8 mouse cellular contexts compared by ENCODE assay signal in the genomic region with DNA sequence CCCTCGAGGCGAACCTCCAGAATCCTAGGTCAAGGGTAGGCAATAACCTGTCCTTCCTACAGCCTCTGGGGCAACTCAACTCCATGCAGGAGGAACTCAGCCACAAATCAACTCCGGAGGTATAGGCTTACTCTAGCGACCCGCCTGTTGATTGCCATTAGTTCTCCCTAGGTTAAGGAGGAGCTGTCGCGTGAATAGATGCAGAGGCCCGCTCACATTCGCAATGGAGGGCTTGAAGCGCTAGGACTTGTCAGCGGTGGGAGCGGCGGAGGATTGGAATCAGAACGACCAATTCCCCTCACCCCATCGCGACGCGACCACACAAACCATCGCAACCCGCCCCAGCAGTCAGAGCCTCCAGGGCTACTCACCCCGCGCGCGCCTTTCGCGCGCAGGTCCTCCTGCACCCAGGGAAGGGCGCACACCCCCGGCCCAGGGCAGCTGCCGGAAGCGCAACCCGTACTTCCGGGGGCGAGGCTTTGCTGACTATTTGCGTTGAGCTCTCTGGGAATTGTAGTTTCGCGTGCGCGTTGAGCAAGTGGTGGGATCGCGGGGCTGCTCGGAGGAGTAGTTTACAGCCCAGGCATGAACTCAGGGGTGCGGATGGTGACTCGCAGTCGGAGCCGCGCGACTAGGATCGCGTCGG. TPM values are rescaled to one million over a fixed set of nuclear protein-coding genes. Genes with fewer than 3 reads are reported as not detected.
A peak's percentile ranks its signal among the peaks of the same experiment; 100 is the strongest.
DNase-seq lines count a peak whose midpoint lies in the region; ATAC-seq and TF ChIP-seq lines count a peak whose summit lies in the region.

Gene Tsc2, minus strand, starts transcription at position 464 of the 646 bp plus-strand sequence.
Gene Nthl1, plus strand, starts transcription at position 514 of the 646 bp plus-strand sequence.

- H3K27me3 ChIP-seq in embryonic facial prominence, embryonic 14.5 days (replicated peaks; ENCODE audit: control insufficient read depth, insufficient read depth, low read length) = no peaks in the 10 kb centered on the region
- no peaks in the 10 kb centered on the region for H3K27me3 ChIP-seq in heart, adult 2 months (ENCODE audit: control insufficient read depth, insufficient read depth, low read length)
- no peaks in the 10 kb centered on the region for H3K27me3 ChIP-seq in kidney, adult 2 months (replicated peaks; ENCODE audit: control insufficient read depth, insufficient read depth, low read length)
- H3K27me3 ChIP-seq in limb, embryonic 12.5 days = no peaks in the 10 kb centered on the region
- H3K27me3 ChIP-seq in midbrain, embryonic 14.5 days (ENCODE audit: control insufficient read depth, insufficient read depth, low read length) = no peaks in the 10 kb centered on the region

- H3K36me3 ChIP-seq in embryonic facial prominence, embryonic 14.5 days (ENCODE audit: control insufficient read depth, insufficient read depth, low read length) = peaks cover 33% of the 10 kb centered on the region
- H3K36me3 ChIP-seq in heart, adult 2 months (ENCODE audit: control insufficient read depth, insufficient read depth, low read length) = no peaks in the 10 kb centered on the region
- H3K36me3 ChIP-seq in kidney, adult 2 months (ENCODE audit: control insufficient read depth, insufficient read depth, low read length) = no peaks in the 10 kb centered on the region
- H3K36me3 ChIP-seq in limb, embryonic 12.5 days = peaks cover 49% of the 10 kb centered on the region
- peaks cover 34% of the 10 kb centered on the region for H3K36me3 ChIP-seq in midbrain, embryonic 14.5 days (ENCODE audit: control insufficient read depth, insufficient read depth, low read length)

- peak; percentile 94 for ATAC-seq in embryonic facial prominence, embryonic 14.5 days (ENCODE audit: low read depth)
- ATAC-seq in limb, embryonic 12.5 days (ENCODE audit: insufficient number of reproducible peaks, insufficient read depth, low FRiP score, low TSS enrichment, low read depth) = peak; percentile 83
- ATAC-seq in midbrain, embryonic 14.5 days (ENCODE audit: low FRiP score, low TSS enrichment) = peak; percentile 82

- TF ChIP-seq EP300 in heart, adult 2 months (IDR thresholded peaks at IDR 0.05; ENCODE audit: insufficient read depth, low read depth, low read length) = 0 out of 2 replicates have a peak, but pooled peaks have one; percentile 16

- H3K4me3 ChIP-seq in bone marrow, adult 2 months (replicated peaks; ENCODE audit: control insufficient read depth, low read depth, low read length) = peak within 1 kb of the TSS; percentile 96
- H3K4me3 ChIP-seq in embryonic facial prominence, embryonic 14.5 days (ENCODE audit: low read depth, low read length) = peak within 1 kb of the TSS; percentile 58
- peak within 1 kb of the TSS; percentile 73 for H3K4me3 ChIP-seq in heart, adult 2 months
- peak within 1 kb of the TSS; percentile 92 for H3K4me3 ChIP-seq in kidney, adult 2 months (ENCODE audit: insufficient read depth, low read depth, low read length)
- peak within 1 kb of the TSS; percentile 60 for H3K4me3 ChIP-seq in limb, embryonic 12.5 days (replicated peaks)
- H3K4me3 ChIP-seq in midbrain, embryonic 14.5 days (replicated peaks; ENCODE audit: low read depth, low read length) = peak within 1 kb of the TSS; percentile 66

- H3K9ac ChIP-seq in embryonic facial prominence, embryonic 14.5 days (ENCODE audit: low read depth, low read length) = peak within 1 kb of the TSS; percentile 71
- peak within 1 kb of the TSS; percentile 81 for H3K9ac ChIP-seq in heart, adult 2 months (ENCODE audit: low read depth, low read length)
- H3K9ac ChIP-seq in limb, embryonic 12.5 days (replicated peaks) = peak within 1 kb of the TSS; percentile 83
- H3K9ac ChIP-seq in midbrain, embryonic 14.5 days (replicated peaks; ENCODE audit: low read length) = peak within 1 kb of the TSS; percentile 70

- H3K79me2 ChIP-seq in heart, adult 2 months (replicated peaks; ENCODE audit: control insufficient read depth, insufficient read depth, low read length) = no peaks in the 10 kb centered on the region

- WGBS in bone marrow, adult 2 months = under 1% methylated on average over 51 of the region's 51 CpGs
- WGBS in embryonic facial prominence, embryonic 14.5 days = 2% methylated on average over 50 of the region's 51 CpGs
- 1% methylated on average over 51 of the region's 51 CpGs for WGBS in heart, adult 2 months
- under 1% methylated on average over 51 of the region's 51 CpGs for WGBS in kidney, adult 2 months
- WGBS in limb, embryonic 12.5 days = 2% methylated on average over 51 of the region's 51 CpGs
- 2% methylated on average over 51 of the region's 51 CpGs for WGBS in midbrain, embryonic 14.5 days

- intact Hi-C loops in heart, adult 2 months (cut with DNase I) = loop anchor here (1.0 kb wide), 1 partner anchor 18 kb away; the partner anchor contains the start of gene Slc9a3r2

- peak; percentile 91 for DNase-seq in A20 (ENCODE audit: low read depth, low spot score)
- DNase-seq in embryonic facial prominence, embryonic 14.5 days (ENCODE audit: low spot score) = peak; percentile 96
- peak; percentile 88 to 89 for DNase-seq in heart, adult 2 months
- peak; percentile 88 for DNase-seq in kidney, adult 2 months
- peak; percentile 95 for DNase-seq in midbrain, embryonic 14.5 days
- peak; percentile 60 to 73 for DNase-seq in spleen, adult 18-20 months

- H3K4me2 ChIP-seq in embryonic facial prominence, embryonic 14.5 days (ENCODE audit: low read depth, low read length) = peak within 1 kb of the TSS; percentile 81
- H3K4me2 ChIP-seq in limb, embryonic 12.5 days = peak within 1 kb of the TSS; percentile 88
- H3K4me2 ChIP-seq in midbrain, embryonic 14.5 days (ENCODE audit: low read length) = peak within 1 kb of the TSS; percentile 84

- TF ChIP-seq CTCF in bone marrow, adult 2 months (IDR thresholded peaks at IDR 0.05; ENCODE audit: control insufficient read depth, insufficient read depth, low read length) = no peak
- no peak for TF ChIP-seq CTCF in heart, adult 2 months (IDR thresholded peaks at IDR 0.05)
- TF ChIP-seq CTCF in kidney, adult 2 months (conservative IDR thresholded peaks at IDR 0.05; ENCODE audit: insufficient read depth, insufficient read length, low read depth, low read length) = no peak

- peaks cover 7% of the 10 kb centered on the region for H3K4me1 ChIP-seq in bone marrow, adult 2 months (ENCODE audit: control insufficient read depth, insufficient read depth, low read length)
- peaks cover 12% of the 10 kb centered on the region for H3K4me1 ChIP-seq in embryonic facial prominence, embryonic 14.5 days (ENCODE audit: control insufficient read depth, insufficient read depth, low read length)
- H3K4me1 ChIP-seq in heart, adult 2 months (ENCODE audit: control insufficient read depth, insufficient read depth, low read length) = peaks cover 26% of the 10 kb centered on the region
- peaks cover 15% of the 10 kb centered on the region; the same call in 1 of the 2 replicates for H3K4me1 ChIP-seq in kidney, adult 2 months (ENCODE audit: control insufficient read depth, insufficient read depth, low read length)
- H3K4me1 ChIP-seq in limb, embryonic 12.5 days (replicated peaks) = peaks cover 16% of the 10 kb centered on the region
- H3K4me1 ChIP-seq in midbrain, embryonic 14.5 days (ENCODE audit: control insufficient read depth, insufficient read depth, low read length) = peaks cover 12% of the 10 kb centered on the region

- no peaks in the 10 kb centered on the region for H3K9me3 ChIP-seq in embryonic facial prominence, embryonic 14.5 days (ENCODE audit: control insufficient read depth, low read length)
- H3K9me3 ChIP-seq in limb, embryonic 12.5 days = no peaks in the 10 kb centered on the region
- H3K9me3 ChIP-seq in midbrain, embryonic 14.5 days (ENCODE audit: control insufficient read depth, low read length) = no peaks in the 10 kb centered on the region

- peak; percentile 73; the same call in 1 of the 2 replicates for TF ChIP-seq POLR2A in bone marrow, adult 2 months (IDR thresholded peaks at IDR 0.05; ENCODE audit: borderline replicate concordance, control insufficient read depth, low read depth, low read length)
- peak; percentile 87 for TF ChIP-seq POLR2A in heart, adult 2 months (IDR thresholded peaks at IDR 0.05; ENCODE audit: insufficient read depth, low read depth, low read length)
- peak; percentile 75 for TF ChIP-seq POLR2A in kidney, adult 2 months (IDR thresholded peaks at IDR 0.05; ENCODE audit: low read depth, low read length)

- H3K27ac ChIP-seq in bone marrow, adult 2 months (ENCODE audit: control insufficient read depth, insufficient read depth, low read depth, low read length, poor library complexity) = peak within 1 kb of the TSS; percentile 53
- peak within 1 kb of the TSS; percentile 85 for H3K27ac ChIP-seq in embryonic facial prominence, embryonic 14.5 days (replicated peaks; ENCODE audit: low read depth, low read length)
- peak within 1 kb of the TSS; percentile 98 for H3K27ac ChIP-seq in heart, adult 2 months
- H3K27ac ChIP-seq in kidney, adult 2 months (ENCODE audit: insufficient read depth, low read depth, low read length) = peak within 1 kb of the TSS; percentile 88
- peak within 1 kb of the TSS; percentile 93 for H3K27ac ChIP-seq in limb, embryonic 12.5 days
- H3K27ac ChIP-seq in midbrain, embryonic 14.5 days (replicated peaks; ENCODE audit: low read depth, low read length) = peak within 1 kb of the TSS; percentile 70

RNA-seq across cellular contexts. Expression of gene Tsc2, which starts in this region (rescaled TPM):
- 38.1 and 92.1 TPM in 2 replicates for polyA plus RNA-seq in bone marrow, adult 2 months (2011; ENCODE audit: insufficient read depth, insufficient read length, low replicate concordance, missing spikeins)
- polyA plus RNA-seq in embryonic facial prominence, embryonic 14.5 days (2014; fragmentation: Nextera tagmentation; extraction: Ambion mirVana) = 60.8 and 71.2 TPM in 2 replicates
- 100 to 1,000 TPM; 104 to 110 TPM for total RNA-seq in heart, adult 2 months (2021)
- 178 and 194 TPM in 2 replicates for polyA plus RNA-seq in heart, adult 2 months (2012; rRNA removed)
- polyA plus RNA-seq in kidney, adult 2 months (2012; rRNA removed) = 152 and 174 TPM in 2 replicates
- 68.6 and 77.7 TPM in 2 replicates for polyA plus RNA-seq in limb, embryonic 12.5 days (2016; fragmentation: Nextera tagmentation; extraction: Ambion mirVana)
- 79.5 and 89.5 TPM in 2 replicates for polyA plus RNA-seq in midbrain, embryonic 14.5 days (2014; fragmentation: Nextera tagmentation; extraction: Ambion mirVana)

RNA-seq across cellular contexts. Expression of gene Nthl1, which starts in this region (rescaled TPM):
- 4.6 and 6.5 TPM in 2 replicates for polyA plus RNA-seq in bone marrow, adult 2 months (2011; ENCODE audit: insufficient read depth, insufficient read length, low replicate concordance, missing spikeins)
- 16.8 and 19.1 TPM in 2 replicates for polyA plus RNA-seq in embryonic facial prominence, embryonic 14.5 days (2014; fragmentation: Nextera tagmentation; extraction: Ambion mirVana)
- 1 to 10 TPM; 2.9 to 3.4 TPM for total RNA-seq in heart, adult 2 months (2021)
- 4.4 and 7.0 TPM in 2 replicates for polyA plus RNA-seq in heart, adult 2 months (2012; rRNA removed)
- polyA plus RNA-seq in kidney, adult 2 months (2012; rRNA removed) = 13.6 and 15.8 TPM in 2 replicates
- 23.3 and 24.9 TPM in 2 replicates for polyA plus RNA-seq in limb, embryonic 12.5 days (2016; fragmentation: Nextera tagmentation; extraction: Ambion mirVana)
- polyA plus RNA-seq in midbrain, embryonic 14.5 days (2014; fragmentation: Nextera tagmentation; extraction: Ambion mirVana) = 6.5 and 8.9 TPM in 2 replicates

Comparison
In these comparisons a context has a peak if more than half of its experiments do, and no peak if none do; other contexts are left out.
1. Peak in every context shown above with its lines: DNase-seq, ATAC-seq, H3K4me3 ChIP-seq and H3K27ac ChIP-seq.